Mouse (Mus musculus) hindbrain, embryonic 13.5 days (tissue): ENCODE data around the gene Map1b. TPM values are rescaled to one million over a fixed set of nuclear protein-coding genes. Genes with fewer than 3 reads are reported as not detected.

Experiments
- ATAC-seq: fragments of 200-750 bp; cut with Nextera tagmentation; 2 replicates; pipeline ENCODE4 v1.8.0; 2017; ENCODE audit warnings: moderate TSS enrichment; ENCODE audit not compliant: low FRiP score
- H3K27ac ChIP-seq: fragments of 300-500 bp; sonication (generic); 2 replicates; pipeline ENCODE4 v1.5.1; 2015; ENCODE audit warnings: inconsistent platforms, mild to moderate bottlenecking, moderate library complexity
- H3K27me3 ChIP-seq: fragments of 300-500 bp; sonication (generic); 2 replicates; pipeline ENCODE4 v1.6.1; 2015; ENCODE audit warnings: mild to moderate bottlenecking, inconsistent platforms
- H3K36me3 ChIP-seq: fragments of 300-500 bp; sonication (generic); 2 replicates; pipeline ENCODE4 v1.6.1; 2015; ENCODE audit warnings: mild to moderate bottlenecking, inconsistent platforms
- H3K4me1 ChIP-seq: fragments of 300-500 bp; sonication (generic); replicated peaks from 2 replicates; pipeline ENCODE4 v1.6.1; 2015; ENCODE audit warnings: inconsistent platforms
- H3K4me2 ChIP-seq: fragments of 300-500 bp; sonication (generic); 2 replicates; pipeline ENCODE4 v1.6.1; 2015; ENCODE audit warnings: inconsistent platforms, mild to moderate bottlenecking, moderate library complexity
- H3K4me3 ChIP-seq: fragments of 300-500 bp; sonication (generic); 2 replicates; pipeline ENCODE4 v1.5.1; 2015; ENCODE audit warnings: mild to moderate bottlenecking, inconsistent platforms
- H3K9ac ChIP-seq: fragments of 300-500 bp; sonication (generic); 2 replicates; pipeline ENCODE4 v1.6.1; 2015; ENCODE audit warnings: mild to moderate bottlenecking, inconsistent platforms
- H3K9me3 ChIP-seq: fragments of 300-500 bp; sonication (generic); 2 replicates; pipeline ENCODE4 v1.6.1; 2016; ENCODE audit warnings: inconsistent platforms
- WGBS: fragments of 180-500 bp; shearing (Covaris S2); methylation state at CpG from one replicate; pipeline ENCODE4 v1.1.7; 2015; 5-methylcytosine and 5-hydroxymethylcytosine counted together
- polyA plus RNA-seq: library from polyadenylated mRNA; unstranded; fragments of >200 nt; fragmentation: Nextera tagmentation; extraction: Ambion mirVana; gene quantifications from 2 replicates; pipeline ENCODE4 v1.2.1, GENCODE M21; 2015

Map1b gene
- 2,103 and 2,232 TPM in 2 replicates for polyA plus RNA-seq

GRCm38 (mm10) chr13:99516448-99516881, at the start of gene Map1b:
Gene Map1b, minus strand, starts transcription at chr13:99516540.
- no peaks in the 10 kb centered on the region for H3K9me3 ChIP-seq
- WGBS = under 1% methylated on average over 26 of the region's 32 CpGs
- H3K9ac ChIP-seq = peak within 1 kb of the TSS; percentile 97
- peak within 1 kb of the TSS; percentile 77 for H3K4me3 ChIP-seq
- ATAC-seq = peak; percentile 88
- peaks cover 27% of the 10 kb centered on the region for H3K4me1 ChIP-seq
- H3K4me2 ChIP-seq = peak within 1 kb of the TSS; percentile 87
- H3K36me3 ChIP-seq = no peaks in the 10 kb centered on the region
- H3K27me3 ChIP-seq = no peaks in the 10 kb centered on the region
- peak within 1 kb of the TSS; percentile 99 for H3K27ac ChIP-seq

GRCm38 (mm10) chr13:99564346-99564745, 48.0 kb upstream of the Map1b start:
- no peak overlapping the region for H3K4me2 ChIP-seq
- H3K27me3 ChIP-seq = no peaks in the 10 kb centered on the region
- 46% methylated on average over 3 of the region's 3 CpGs for whole genome bisulfite sequencing
- H3K4me3 ChIP-seq = no peak overlapping the region
- H3K9ac ChIP-seq = no peak overlapping the region
- ATAC-seq = no peak
- no peaks in the 10 kb centered on the region for H3K9me3 ChIP-seq
- peaks cover 28% of the 10 kb centered on the region for H3K4me1 ChIP-seq
- H3K27ac ChIP-seq = no peak overlapping the region
- no peaks in the 10 kb centered on the region for H3K36me3 ChIP-seq

GRCm38 (mm10) chr13:99563021-99563420, 46.7 kb upstream of the Map1b start:
- 54% methylated on average over 3 of the region's 3 CpGs for WGBS
- Histone ChIP-seq H3K4me3 (no peak overlapping the region), H3K4me1 (peaks cover 28% of the 10 kb centered on the region), H3K4me2 (no peak overlapping the region), H3K27me3 (no peaks in the 10 kb centered on the region), H3K27ac (no peak overlapping the region), H3K9ac (no peak overlapping the region), H3K9me3 (no peaks in the 10 kb centered on the region), H3K36me3 (no peaks in the 10 kb centered on the region)
- ATAC-seq = no peak

GRCm38 (mm10) chr13:99561843-99562550, 45.7 kb upstream of the Map1b start:
- Histone ChIP-seq H3K9me3 (no peaks in the 10 kb centered on the region), H3K4me3 (no peak overlapping the region), H3K27me3 (no peaks in the 10 kb centered on the region), H3K4me1 (peaks cover 28% of the 10 kb centered on the region), H3K36me3 (no peaks in the 10 kb centered on the region), H3K9ac (no peak overlapping the region), H3K27ac (0 out of 2 replicates have a peak overlapping the region, but pooled peaks have one; percentile 66), H3K4me2 (no peak overlapping the region)
- ATAC-seq = peak; percentile 59
- WGBS = 39% methylated on average over 10 of the region's 10 CpGs

- Histone ChIP-seq H3K27ac (peak overlapping the region; percentile 66), H3K9me3 (no peaks in the 10 kb centered on the region), H3K9ac (peak overlapping the region; percentile 46), H3K27me3 (no peaks in the 10 kb centered on the region), H3K4me3 (no peak overlapping the region), H3K4me2 (no peak overlapping the region), H3K4me1 (peaks cover 28% of the 10 kb centered on the region), H3K36me3 (no peaks in the 10 kb centered on the region)
- ATAC-seq = peak; percentile 47
- 49% methylated on average over 11 of the region's 13 CpGs for WGBS
Observed at GRCm38 (mm10) chr13:99560674-99561639, 44.6 kb upstream of the Map1b start.

GRCm38 (mm10) chr13:99558216-99558906, 42.0 kb upstream of the Map1b start:
- H3K9ac ChIP-seq = no peak overlapping the region
- H3K9me3 ChIP-seq = no peaks in the 10 kb centered on the region
- no peak overlapping the region for H3K27ac ChIP-seq
- H3K4me2 ChIP-seq = no peak overlapping the region
- 76% methylated on average over 12 of the region's 12 CpGs for WGBS
- H3K36me3 ChIP-seq = no peaks in the 10 kb centered on the region
- H3K4me1 ChIP-seq = peaks cover 28% of the 10 kb centered on the region
- H3K27me3 ChIP-seq = no peaks in the 10 kb centered on the region
- no peak for ATAC-seq
- H3K4me3 ChIP-seq = no peak overlapping the region

- Histone ChIP-seq H3K4me3 (no peak overlapping the region), H3K9ac (no peak overlapping the region), H3K36me3 (no peaks in the 10 kb centered on the region), H3K4me2 (no peak overlapping the region), H3K9me3 (no peaks in the 10 kb centered on the region), H3K4me1 (peaks cover 25% of the 10 kb centered on the region), H3K27ac (no peak overlapping the region), H3K27me3 (no peaks in the 10 kb centered on the region)
- WGBS = 78% methylated on average over 15 of the region's 15 CpGs
- ATAC-seq = no peak
Observed at GRCm38 (mm10) chr13:99557813-99558212, 41.5 kb upstream of the Map1b start.

- 93% methylated on average over 5 of the region's 5 CpGs for WGBS
- H3K4me3 ChIP-seq = no peak overlapping the region
- H3K36me3 ChIP-seq = no peaks in the 10 kb centered on the region
- no peaks in the 10 kb centered on the region for H3K27me3 ChIP-seq
- no peak overlapping the region for H3K27ac ChIP-seq
- no peak for ATAC-seq
- H3K4me2 ChIP-seq = no peak overlapping the region
- H3K4me1 ChIP-seq = peaks cover 20% of the 10 kb centered on the region
- H3K9me3 ChIP-seq = no peaks in the 10 kb centered on the region
- no peak overlapping the region for H3K9ac ChIP-seq
Observed at GRCm38 (mm10) chr13:99557331-99557730, 41.0 kb upstream of the Map1b start.

- 72% methylated on average over 8 of the region's 8 CpGs for WGBS
- peaks cover 13% of the 10 kb centered on the region for H3K4me1 ChIP-seq
- no peak for ATAC-seq
Observed at GRCm38 (mm10) chr13:99554960-99555359, 38.6 kb upstream of the Map1b start.

GRCm38 (mm10) chr13:99554466-99554865, 38.1 kb upstream of the Map1b start:
- Histone ChIP-seq H3K9ac (no peak overlapping the region), H3K27me3 (no peaks in the 10 kb centered on the region), H3K27ac (no peak overlapping the region), H3K36me3 (no peaks in the 10 kb centered on the region), H3K4me3 (no peak overlapping the region), H3K4me2 (no peak overlapping the region), H3K4me1 (peaks cover 18% of the 10 kb centered on the region), H3K9me3 (no peaks in the 10 kb centered on the region)
- no peak for ATAC-seq
- WGBS = 91% methylated on average over 6 of the region's 6 CpGs

More at GRCm38 (mm10) chr13:99554960-99555359, 38.6 kb upstream of the Map1b start:
- H3K4me2 ChIP-seq = no peak overlapping the region
- no peak overlapping the region for H3K9ac ChIP-seq
- H3K27ac ChIP-seq = no peak overlapping the region
- H3K9me3 ChIP-seq = no peaks in the 10 kb centered on the region
- no peak overlapping the region for H3K4me3 ChIP-seq
- H3K36me3 ChIP-seq = no peaks in the 10 kb centered on the region
- H3K27me3 ChIP-seq = no peaks in the 10 kb centered on the region

- Histone ChIP-seq H3K9me3 (no peaks in the 10 kb centered on the region), H3K27me3 (no peaks in the 10 kb centered on the region), H3K4me1 (peaks cover 38% of the 10 kb centered on the region), H3K4me2 (no peak overlapping the region), H3K9ac (no peak overlapping the region), H3K4me3 (no peak overlapping the region), H3K36me3 (no peaks in the 10 kb centered on the region), H3K27ac (no peak overlapping the region)
- no peak for ATAC-seq
- 96% methylated on average over 4 of the region's 4 CpGs for WGBS
Observed at GRCm38 (mm10) chr13:99552381-99552780, 36.0 kb upstream of the Map1b start.
